In genomic region chr9:110118249-110118648, GRCm38 (mm10) we compare ENCODE assay signal across 8 mouse cellular contexts. TPM values are rescaled to one million over a fixed set of nuclear protein-coding genes. Genes with fewer than 3 reads are reported as not detected.
DNase-seq lines count a peak whose midpoint lies in the region; ATAC-seq and TF ChIP-seq lines count a peak whose summit lies in the region.

No protein-coding gene starts in this region.

- peak overlapping the region; percentile 91 for H3K4me3 ChIP-seq in forebrain, embryonic 13.5 days
- peak overlapping the region; percentile 94 for H3K4me3 ChIP-seq in liver, embryonic 11.5 days (ENCODE audit: low read depth, low read length)
- H3K4me3 ChIP-seq in stomach, postnatal 0 days (ENCODE audit: low read depth, low read length): peak overlapping the region; percentile 88

- H3K27ac ChIP-seq in forebrain, embryonic 13.5 days: peak overlapping the region; percentile 96; the same call in 1 of the 2 replicates
- H3K27ac ChIP-seq in liver, embryonic 11.5 days (ENCODE audit: low read depth, low read length): no peak overlapping the region; the same call in 1 of the 2 replicates
- peak overlapping the region; percentile 97; the same call in 1 of the 2 replicates for H3K27ac ChIP-seq in stomach, postnatal 0 days (replicated peaks)

- peaks cover 21% of the 10 kb centered on the region for H3K4me1 ChIP-seq in forebrain, embryonic 13.5 days
- peaks cover 13% of the 10 kb centered on the region for H3K4me1 ChIP-seq in liver, embryonic 11.5 days (replicated peaks; ENCODE audit: control insufficient read depth, insufficient read depth, low read length)
- no peaks in the 10 kb centered on the region for H3K4me1 ChIP-seq in stomach, postnatal 0 days (replicated peaks; ENCODE audit: control insufficient read depth, insufficient read depth)

- peak; percentile 17 to 24 for DNase-seq in spleen, postnatal 36 days (ENCODE audit: low spot score in 2 of 2)
- DNase-seq in spleen, postnatal 14 days (ENCODE audit: low spot score in 2 of 2): no peak
- no peak for DNase-seq in liver, embryonic 11.5 days (ENCODE audit: low spot score)
- no peak for DNase-seq in stomach, postnatal 0 days (ENCODE audit: low spot score)
- DNase-seq in adrenal gland, adult (ENCODE audit: inconsistent age in 2 of 2, low spot score in 1 of 2): no peak
- no peak for DNase-seq in layer of hippocampus, adult 18-20 months (ENCODE audit: low spot score in 2 of 2)
- no peak for DNase-seq in layer of hippocampus, postnatal 25 days (ENCODE audit: extremely low spot score in 1 of 2, low spot score in 1 of 2)

- no peaks in the 10 kb centered on the region for H3K9me3 ChIP-seq in forebrain, embryonic 13.5 days (replicated peaks)
- no peaks in the 10 kb centered on the region for H3K9me3 ChIP-seq in liver, embryonic 11.5 days (ENCODE audit: control insufficient read depth, low read length)
- no peaks in the 10 kb centered on the region for H3K9me3 ChIP-seq in stomach, postnatal 0 days (ENCODE audit: control insufficient read depth, low read length)

- ATAC-seq in forebrain, embryonic 13.5 days: no peak
- no peak for ATAC-seq in liver, embryonic 11.5 days (replicated peaks; ENCODE audit: low FRiP score)
- ATAC-seq in stomach, postnatal 0 days (ENCODE audit: low FRiP score, low TSS enrichment): no peak

- H3K27me3 ChIP-seq in forebrain, embryonic 13.5 days: no peaks in the 10 kb centered on the region
- no peaks in the 10 kb centered on the region for H3K27me3 ChIP-seq in liver, embryonic 11.5 days (replicated peaks; ENCODE audit: control insufficient read depth, insufficient read depth, low read length)
- no peaks in the 10 kb centered on the region for H3K27me3 ChIP-seq in stomach, postnatal 0 days (ENCODE audit: control insufficient read depth, insufficient read depth, low read length)

- H3K4me2 ChIP-seq in forebrain, embryonic 13.5 days: peak overlapping the region; percentile 86
- H3K4me2 ChIP-seq in liver, embryonic 11.5 days: peak overlapping the region; percentile 84
- peak overlapping the region; percentile 76 for H3K4me2 ChIP-seq in stomach, postnatal 0 days (replicated peaks; ENCODE audit: low read depth)

- peak overlapping the region; percentile 91 for H3K9ac ChIP-seq in forebrain, embryonic 13.5 days
- peak overlapping the region; percentile 83 for H3K9ac ChIP-seq in liver, embryonic 11.5 days (ENCODE audit: low read depth, low read length)
- peak overlapping the region; percentile 86 for H3K9ac ChIP-seq in stomach, postnatal 0 days (ENCODE audit: low read length)

- H3K36me3 ChIP-seq in forebrain, embryonic 13.5 days (ENCODE audit: poor library complexity, severe bottlenecking): peaks cover 19% of the 10 kb centered on the region
- H3K36me3 ChIP-seq in liver, embryonic 11.5 days (ENCODE audit: control insufficient read depth, insufficient read depth, low read length): peaks cover 5% of the 10 kb centered on the region; the same call in 1 of the 2 replicates
- no peaks in the 10 kb centered on the region for H3K36me3 ChIP-seq in stomach, postnatal 0 days (ENCODE audit: control insufficient read depth, insufficient read depth, low read length)

- TF ChIP-seq CTCF in stomach, postnatal 0 days (IDR thresholded peaks at IDR 0.05; ENCODE audit: low read depth): no peak

- 24% methylated on average over 1 of the region's 1 CpGs for WGBS in forebrain, embryonic 13.5 days
- whole genome bisulfite sequencing in liver, embryonic 11.5 days: 64% methylated on average over 1 of the region's 1 CpGs
- 70% methylated on average over 1 of the region's 1 CpGs for WGBS in stomach, postnatal 0 days

- TF ChIP-seq EP300 in stomach, postnatal 0 days (optimal IDR thresholded peaks at IDR 0.05): no peak

RNA-seq across cellular contexts. Expression of gene Dhx30, which starts 0.6 kb away (rescaled TPM):
- polyA plus RNA-seq in forebrain, embryonic 13.5 days (2015; fragmentation: Nextera tagmentation; extraction: Ambion mirVana): 206 and 217 TPM in 2 replicates
- polyA plus RNA-seq in liver, embryonic 11.5 days (2014; fragmentation: Nextera tagmentation; extraction: Ambion mirVana): 113 and 124 TPM in 2 replicates
- polyA plus RNA-seq in stomach, postnatal 0 days (2015; fragmentation: Nextera tagmentation; extraction: Ambion mirVana): 43.5 and 44.2 TPM in 2 replicates
- 100 to 1,000 TPM; 159 to 161 TPM for total RNA-seq in layer of hippocampus, adult 18-20 months (2021)
- total RNA-seq in layer of hippocampus, postnatal 25 days (2021): 100 to 1,000 TPM; 161 to 170 TPM

RNA-seq across cellular contexts. Expression of gene Smarcc1, which starts 0.7 kb away (rescaled TPM):
- 181 and 186 TPM in 2 replicates for polyA plus RNA-seq in forebrain, embryonic 13.5 days (2015; fragmentation: Nextera tagmentation; extraction: Ambion mirVana)
- polyA plus RNA-seq in liver, embryonic 11.5 days (2014; fragmentation: Nextera tagmentation; extraction: Ambion mirVana): 69.1 and 72.5 TPM in 2 replicates
- polyA plus RNA-seq in stomach, postnatal 0 days (2015; fragmentation: Nextera tagmentation; extraction: Ambion mirVana): 23.1 and 26.6 TPM in 2 replicates
- 10 to 100 TPM; 53.7 to 58.6 TPM for total RNA-seq in layer of hippocampus, adult 18-20 months (2021)
- total RNA-seq in layer of hippocampus, postnatal 25 days (2021): 10 to 100 TPM; 54.6 to 65.9 TPM

Comparison
In these comparisons a context has a peak if more than half of its experiments do, and no peak if none do; other contexts are left out.
1. DNase-seq: peak in spleen, postnatal 36 days (2 of 2); none in spleen, postnatal 14 days (0 of 2), liver, embryonic 11.5 days (single experiment), stomach, postnatal 0 days (single experiment), adrenal gland, adult (0 of 2), layer of hippocampus, adult 18-20 months (0 of 2) and layer of hippocampus, postnatal 25 days (0 of 2).
2. Peak in every context shown above with its lines, with median percentiles within 50 percentile points of each other: H3K4me2 ChIP-seq, H3K4me3 ChIP-seq and H3K9ac ChIP-seq.